In the genomic region with DNA sequence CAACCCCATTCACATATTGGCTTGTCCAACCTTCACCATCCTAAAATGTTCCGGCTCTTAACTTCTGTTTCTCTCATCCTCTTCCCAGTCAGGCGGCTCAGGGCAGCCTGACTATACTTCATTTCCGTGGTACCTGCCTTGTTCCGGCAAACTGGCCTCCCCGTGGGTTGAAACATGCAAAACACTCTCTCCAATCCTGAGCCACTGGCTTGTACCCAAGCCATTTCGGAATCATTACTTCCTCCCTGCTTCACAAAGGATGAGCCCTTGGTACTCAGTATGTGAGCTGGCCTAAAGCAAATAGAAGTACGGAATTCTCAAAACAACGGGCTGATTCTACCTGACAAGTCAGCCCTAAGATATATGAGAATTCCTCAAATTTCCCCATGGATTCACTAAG, we compare ENCODE assay signal across 16 mouse cellular contexts.
"Had no signal": no experiment of that assay in that cellular context is flagged by ENCODE, and none has a peak within 500 bp of the region (broad histone marks: within the 10 kb centered on the region; RNA-seq: fewer than 3 reads in every experiment).

No protein-coding gene starts in this region.

- H3K4me2 ChIP-seq: liver, embryonic 15.5 days; lung, embryonic 15.5 days; neural tube, embryonic 12.5 days; stomach, embryonic 15.5 days had no signal

- DNase-seq: liver, postnatal 0 days; lung, adult 2 months; lung, postnatal 14 days; lung, postnatal 36 days; right cerebral cortex, postnatal 14 days; thymus, adult 2 months; thymus, postnatal 25 days; thymus, postnatal 4 days had no signal

- H3K9ac ChIP-seq: liver, embryonic 15.5 days; liver, postnatal 0 days; lung, embryonic 15.5 days; neural tube, embryonic 12.5 days; stomach, embryonic 15.5 days had no signal

- ATAC-seq: liver, postnatal 0 days; lung, postnatal 0 days had no signal

- H3K4me1 ChIP-seq: liver, embryonic 15.5 days; lung, embryonic 15.5 days; neural tube, embryonic 12.5 days; stomach, embryonic 15.5 days had no signal

- H3K4me3 ChIP-seq: liver, embryonic 15.5 days; lung, embryonic 15.5 days; megakaryocyte, embryonic 14.5 days; neural tube, embryonic 12.5 days; stomach, embryonic 15.5 days had no signal

- H3K27ac ChIP-seq: liver, embryonic 15.5 days; lung, embryonic 15.5 days; macrophage; neural tube, embryonic 12.5 days; stomach, embryonic 15.5 days; stomach, postnatal 0 days had no signal

- H3K36me3 ChIP-seq: liver, embryonic 15.5 days; lung, embryonic 15.5 days; neural tube, embryonic 12.5 days; stomach, embryonic 15.5 days had no signal

- H3K27me3 ChIP-seq: liver, embryonic 15.5 days; lung, embryonic 15.5 days; megakaryocyte, embryonic 14.5 days; neural tube, embryonic 12.5 days; stomach, embryonic 15.5 days had no signal

- H3K9me3 ChIP-seq: liver, embryonic 15.5 days; lung, embryonic 15.5 days; stomach, embryonic 15.5 days had no signal
